19 mouse cellular contexts compared by ENCODE assay signal in the genomic region with DNA sequence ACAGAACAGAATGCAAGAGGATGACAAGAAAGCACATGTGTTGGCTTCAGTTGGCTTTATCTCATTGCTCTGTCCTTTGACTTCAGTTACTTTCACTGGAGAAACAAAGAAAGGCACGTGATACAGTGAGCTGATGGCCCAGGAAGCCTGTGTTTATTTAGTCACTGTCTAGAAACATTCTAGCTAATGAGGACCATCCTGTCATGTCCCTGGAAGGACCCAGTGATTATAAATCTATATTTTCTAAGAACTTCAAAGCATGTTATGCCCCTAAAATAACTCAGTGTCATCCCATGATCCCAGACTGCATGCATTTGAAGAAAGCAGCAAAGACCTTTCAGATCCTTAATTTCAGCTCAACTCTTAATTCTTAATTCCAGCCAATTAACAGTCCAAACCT.
"Had no signal": no experiment of that assay in that cellular context is flagged by ENCODE, and none has a peak within 500 bp of the region (broad histone marks: within the 10 kb centered on the region; RNA-seq: fewer than 3 reads in every experiment).

No protein-coding gene starts in this region.

- H3K9me3 ChIP-seq: midbrain, embryonic 10.5 days; midbrain, embryonic 12.5 days; neural tube, embryonic 13.5 days; neural tube, embryonic 15.5 days had no signal

- H3K4me2 ChIP-seq: midbrain, embryonic 12.5 days; neural tube, embryonic 13.5 days; neural tube, embryonic 15.5 days had no signal

- H3K9ac ChIP-seq: liver, embryonic 14.5 days; midbrain, embryonic 12.5 days; neural tube, embryonic 13.5 days; neural tube, embryonic 15.5 days had no signal

- H3K27ac ChIP-seq: liver, embryonic 14.5 days; midbrain, embryonic 10.5 days; midbrain, embryonic 12.5 days; neural tube, embryonic 13.5 days; neural tube, embryonic 15.5 days had no signal

- H3K27me3 ChIP-seq: midbrain, embryonic 12.5 days; neural tube, embryonic 13.5 days; neural tube, embryonic 15.5 days had no signal

- ATAC-seq: midbrain, embryonic 16.5 days had no signal

- H3K36me3 ChIP-seq: neural tube, embryonic 15.5 days had no signal

- H3K4me1 ChIP-seq: midbrain, embryonic 10.5 days; midbrain, embryonic 12.5 days; neural tube, embryonic 13.5 days; neural tube, embryonic 15.5 days had no signal

- DNase-seq: lung, adult 2 months; lung, postnatal 10 days; lung, postnatal 4 days; midbrain, embryonic 14.5 days; retina, postnatal 1 day; right cerebral cortex, adult 18-20 months; right cerebral cortex, postnatal 25 days; right cerebral cortex, postnatal 4 days; spleen, adult 18-20 months; thymus, adult 18-20 months; thymus, postnatal 14 days; thymus, postnatal 36 days had no signal

- H3K4me3 ChIP-seq: midbrain, embryonic 10.5 days; midbrain, embryonic 12.5 days; myocyte; neural tube, embryonic 13.5 days; neural tube, embryonic 15.5 days had no signal
